Mouse (Mus musculus) limb, embryonic 11.5 days (tissue): Measurements from ENCODE around the gene Ireb2. TPM values are rescaled to one million over a fixed set of nuclear protein-coding genes. Genes with fewer than 3 reads are reported as not detected.
"Not testable (repeated sequence)": the region's sequence is repeated elsewhere in the genome, so short reads cannot be mapped to it uniquely, and the experiment has no call there.

Experiments
- ATAC-seq: fragments of 200-750 bp; cut with Nextera tagmentation; 2 replicates; pipeline ENCODE4 v1.8.0; 2017; ENCODE audit warnings: low read depth; ENCODE audit not compliant: insufficient number of reproducible peaks, low FRiP score, low TSS enrichment
- DNase-seq: peaks from one replicate; pipeline ENCODE4 v3.0.0-alpha.2; 2015; ENCODE audit warnings: low spot score
- H3K27ac ChIP-seq: fragments of 300-500 bp; sonication (generic); replicated peaks from 2 replicates; pipeline ENCODE4 v1.5.1; 2014; ENCODE audit warnings: low read depth, mild to moderate bottlenecking, low read length
- H3K27me3 ChIP-seq: fragments of 300-500 bp; sonication (generic); 2 replicates; pipeline ENCODE4 v1.6.1; 2014; ENCODE audit warnings: mild to moderate bottlenecking, low read length, mixed read lengths; ENCODE audit not compliant: control insufficient read depth, insufficient read depth
- H3K36me3 ChIP-seq: fragments of 300-500 bp; sonication (generic); 2 replicates; pipeline ENCODE4 v1.6.1; 2014; ENCODE audit warnings: mild to moderate bottlenecking, low read length, moderate library complexity, mixed read lengths; ENCODE audit not compliant: control insufficient read depth, insufficient read depth
- H3K4me1 ChIP-seq: fragments of 300-500 bp; sonication (generic); 2 replicates; pipeline ENCODE4 v1.6.1; 2014; ENCODE audit warnings: low read length, mixed read lengths; ENCODE audit not compliant: control insufficient read depth, insufficient read depth
- H3K4me2 ChIP-seq: fragments of 300-500 bp; sonication (generic); 2 replicates; pipeline ENCODE4 v1.6.1; 2014; ENCODE audit warnings: low read depth, mild to moderate bottlenecking, moderate library complexity; ENCODE audit not compliant: severe bottlenecking
- H3K4me3 ChIP-seq: fragments of 300-500 bp; sonication (generic); 2 replicates; pipeline ENCODE4 v1.5.1; 2014; ENCODE audit warnings: low read depth, low read length
- H3K9ac ChIP-seq: fragments of 300-500 bp; sonication (generic); 2 replicates; pipeline ENCODE4 v1.6.1; 2014; ENCODE audit warnings: mild to moderate bottlenecking, low read length
- H3K9me3 ChIP-seq: fragments of 300-500 bp; sonication (generic); 2 replicates; pipeline ENCODE4 v1.6.1; 2016; ENCODE audit warnings: low read length; ENCODE audit not compliant: control insufficient read depth
- WGBS: fragments of 180-500 bp; shearing (Covaris S2); extraction: QIAGEN DNeasy Blood & Tissue Kit; methylation state at CpG from one replicate; pipeline ENCODE4 v1.1.7; 2014; 5-methylcytosine and 5-hydroxymethylcytosine counted together
- polyA plus RNA-seq: library from polyadenylated mRNA; unstranded; fragments of >200 nt; fragmentation: Nextera tagmentation; extraction: Ambion mirVana; gene quantifications from 2 replicates; pipeline ENCODE4 v1.2.1, GENCODE M21; 2014

The Ireb2 gene
- polyA plus RNA-seq, 1 experiment from 2014 or later: 57.6 TPM

DNA sequence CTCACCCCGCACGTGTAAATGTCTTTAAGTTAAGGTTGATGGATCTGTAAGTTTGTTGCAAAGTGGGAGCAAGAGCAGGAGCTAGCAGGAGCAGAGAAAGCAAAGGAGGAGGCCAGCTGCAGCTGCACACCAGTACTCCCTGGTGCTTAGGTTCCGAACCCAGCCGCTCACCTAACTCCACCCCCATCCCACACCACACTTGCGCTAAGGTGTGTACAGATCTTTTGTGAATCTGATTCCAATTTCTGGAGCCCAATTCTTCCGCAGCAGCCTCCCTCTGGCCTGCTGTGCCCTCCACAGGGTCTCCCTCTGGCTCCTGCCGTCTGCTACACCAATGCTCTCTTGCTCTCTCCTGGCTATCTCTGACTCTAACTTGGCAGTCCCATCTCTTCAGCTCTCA lies 25.8 kb upstream of the Ireb2 start:
- Histone ChIP-seq H3K9ac (no peak overlapping the region), H3K27me3 (no peaks in the 10 kb centered on the region), H3K4me2 (no peak overlapping the region), H3K27ac (no peak overlapping the region), H3K36me3 (no peaks in the 10 kb centered on the region), H3K4me3 (no peak overlapping the region), H3K9me3 (no peaks in the 10 kb centered on the region), H3K4me1 (no peaks in the 10 kb centered on the region)
- ATAC-seq (no peak), DNase-seq (no peak)
- WGBS: 65% methylated on average over 7 of the region's 7 CpGs

GRCm38 (mm10) chr9:54840145-54840544 lies 23.4 kb upstream of the Ireb2 start:
- no peaks in the 10 kb centered on the region for H3K36me3 ChIP-seq
- no peak overlapping the region for H3K27ac ChIP-seq
- H3K4me3 ChIP-seq: no peak overlapping the region
- H3K27me3 ChIP-seq: no peaks in the 10 kb centered on the region
- ATAC-seq (no peak), DNase-seq (no peak)
- WGBS: 91% methylated on average over 1 of the region's 1 CpGs
- no peak overlapping the region for H3K4me2 ChIP-seq
- H3K9ac ChIP-seq: no peak overlapping the region
- H3K4me1 ChIP-seq: 0 out of 2 replicates have a peak, but pooled peaks cover 2% of the 10 kb centered on the region
- H3K9me3 ChIP-seq: no peaks in the 10 kb centered on the region

- H3K4me3 ChIP-seq: no peak overlapping the region
- no peak overlapping the region for H3K9ac ChIP-seq
- no peaks in the 10 kb centered on the region for H3K36me3 ChIP-seq
- no peak overlapping the region for H3K27ac ChIP-seq
- H3K9me3 ChIP-seq: no peaks in the 10 kb centered on the region
- WGBS: 83% methylated on average over 5 of the region's 5 CpGs
- no peaks in the 10 kb centered on the region for H3K27me3 ChIP-seq
- DNase-seq: no peak
- 0 out of 2 replicates have a peak, but pooled peaks cover 2% of the 10 kb centered on the region for H3K4me1 ChIP-seq
- H3K4me2 ChIP-seq: no peak overlapping the region
- ATAC-seq: no peak
These were observed 21.3 kb upstream of the Ireb2 start for GRCm38 (mm10) chr9:54842311-54842710.

DNA sequence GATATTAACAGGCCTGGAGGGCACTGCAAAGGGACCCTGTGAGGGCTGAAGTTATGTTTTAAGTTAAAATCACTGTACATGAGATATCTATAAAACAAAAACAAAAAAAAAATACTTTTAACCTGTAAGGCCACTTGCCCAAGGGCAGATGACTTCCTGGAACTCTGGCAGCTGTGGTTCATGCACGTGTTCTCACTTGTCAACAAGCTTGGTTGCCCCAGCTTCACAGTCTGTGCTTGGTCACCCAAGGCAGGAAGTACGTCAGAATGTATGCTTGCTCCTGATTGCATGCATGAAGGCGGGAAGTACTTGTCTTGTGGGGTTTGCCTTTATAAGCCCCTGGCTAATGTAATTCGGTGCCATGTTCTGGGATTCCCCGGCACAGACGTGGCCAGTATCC lies 19.7 kb upstream of the Ireb2 start:
- Histone ChIP-seq H3K27me3 (no peaks in the 10 kb centered on the region), H3K36me3 (no peaks in the 10 kb centered on the region), H3K4me2 (no peak overlapping the region), H3K4me3 (no peak overlapping the region), H3K9me3 (no peaks in the 10 kb centered on the region), H3K27ac (no peak overlapping the region), H3K4me1 (0 out of 2 replicates have a peak, but pooled peaks cover 2% of the 10 kb centered on the region), H3K9ac (no peak overlapping the region)
- DNase-seq (no peak), ATAC-seq (no peak)
- 69% methylated on average over 6 of the region's 6 CpGs for WGBS

- no peak for ATAC-seq
- H3K27ac ChIP-seq: no peak overlapping the region
These were observed 18.9 kb upstream of the Ireb2 start for GRCm38 (mm10) chr9:54844556-54845176.

DNA sequence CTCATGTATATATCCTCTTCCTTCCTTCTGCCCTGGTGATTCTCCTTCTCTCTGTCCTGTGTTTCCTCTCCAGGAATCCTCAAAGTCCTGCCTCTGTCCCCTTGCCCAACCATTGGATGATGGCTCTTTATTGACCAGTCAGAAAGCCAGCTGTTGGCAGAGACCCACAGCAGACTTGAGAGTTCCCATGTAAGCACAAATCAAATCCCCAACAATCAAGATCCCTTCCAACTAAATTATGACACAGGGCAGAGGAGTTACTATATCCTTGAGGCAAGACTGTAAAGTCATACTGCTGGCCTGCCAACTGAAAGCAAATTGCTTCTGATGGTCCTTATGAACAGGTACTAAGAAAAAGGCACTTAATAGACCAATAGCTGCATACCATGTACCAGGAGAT lies 15.4 kb upstream of the Ireb2 start:
- Histone ChIP-seq H3K4me2 (no peak overlapping the region), H3K36me3 (no peaks in the 10 kb centered on the region), H3K4me3 (no peak overlapping the region), H3K9ac (no peak overlapping the region), H3K27me3 (no peaks in the 10 kb centered on the region), H3K27ac (no peak overlapping the region), H3K4me1 (peaks cover 2% of the 10 kb centered on the region; the same call in 1 of the 2 replicates), H3K9me3 (no peaks in the 10 kb centered on the region)
- ATAC-seq (no peak), DNase-seq (no peak)

More at GRCm38 (mm10) chr9:54844556-54845176, 18.9 kb upstream of the Ireb2 start:
- H3K4me3 ChIP-seq: no peak overlapping the region
- no peaks in the 10 kb centered on the region for H3K9me3 ChIP-seq
- 65% methylated on average over 3 of the region's 3 CpGs for WGBS
- no peak for DNase-seq
- H3K4me2 ChIP-seq: no peak overlapping the region
- H3K36me3 ChIP-seq: no peaks in the 10 kb centered on the region
- H3K9ac ChIP-seq: no peak overlapping the region
- H3K4me1 ChIP-seq: 0 out of 2 replicates have a peak, but pooled peaks cover 2% of the 10 kb centered on the region
- no peaks in the 10 kb centered on the region for H3K27me3 ChIP-seq

- H3K9me3 ChIP-seq, H3K9ac ChIP-seq, H3K4me3 ChIP-seq, H3K27ac ChIP-seq, H3K4me2 ChIP-seq, H3K27me3 ChIP-seq, H3K4me1 ChIP-seq, DNase-seq, H3K36me3 ChIP-seq, ATAC-seq: not testable (repeated sequence)
- 64% methylated on average over 6 of the region's 6 CpGs for WGBS
These were observed 10.6 kb upstream of the Ireb2 start for GRCm38 (mm10) chr9:54853036-54853435.

DNA sequence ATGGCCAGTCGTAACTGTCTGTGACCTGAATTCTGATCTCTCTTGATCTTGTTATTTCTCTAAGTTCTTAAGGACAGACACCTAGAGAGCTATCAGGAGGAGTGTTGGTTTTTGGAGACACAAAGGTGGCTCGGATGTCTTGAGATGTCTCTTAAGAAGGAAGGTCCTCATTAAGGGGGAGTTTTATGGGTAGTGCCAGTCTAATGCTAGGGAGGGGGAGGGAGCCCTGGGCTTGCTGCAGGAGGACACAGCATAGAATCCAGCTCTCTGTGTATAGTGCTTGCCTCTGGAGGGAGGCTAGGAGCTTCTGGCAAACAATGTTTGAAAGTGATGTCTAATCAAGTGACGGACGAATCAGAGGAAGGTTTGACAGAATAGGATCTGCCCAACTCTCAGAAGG lies 10.0 kb upstream of the Ireb2 start:
- Histone ChIP-seq H3K27ac (no peak overlapping the region), H3K36me3 (no peaks in the 10 kb centered on the region), H3K4me3 (no peak overlapping the region), H3K4me1 (peaks cover 3% of the 10 kb centered on the region; the same call in 1 of the 2 replicates), H3K4me2 (no peak overlapping the region; the same call in 1 of the 2 replicates), H3K27me3 (no peaks in the 10 kb centered on the region), H3K9ac (no peak overlapping the region), H3K9me3 (no peaks in the 10 kb centered on the region)
- DNase-seq (no peak), ATAC-seq (no peak)
- WGBS: 14% methylated on average over 4 of the region's 4 CpGs

GRCm38 (mm10) chr9:54855638-54856037 lies 8.0 kb upstream of the Ireb2 start:
- Histone ChIP-seq H3K4me3 (no peak overlapping the region), H3K27ac (no peak overlapping the region), H3K4me1 (peaks cover 3% of the 10 kb centered on the region; the same call in 1 of the 2 replicates), H3K36me3 (no peaks in the 10 kb centered on the region), H3K9ac (no peak overlapping the region), H3K9me3 (no peaks in the 10 kb centered on the region), H3K27me3 (no peaks in the 10 kb centered on the region), H3K4me2 (no peak overlapping the region)
- WGBS: 77% methylated on average over 6 of the region's 6 CpGs
- ATAC-seq (no peak), DNase-seq (no peak)
